In genomic region chr9:120826266-120826665, GRCm38 (mm10) we compare ENCODE assay signal across 15 mouse cellular contexts.
A peak's percentile ranks its signal among the peaks of the same experiment; 100 is the strongest.
DNase-seq lines count a peak whose midpoint lies in the region; ATAC-seq and TF ChIP-seq lines count a peak whose summit lies in the region.
"Had no signal": no experiment of that assay in that cellular context is flagged by ENCODE, and none has a peak within 500 bp of the region (broad histone marks: within the 10 kb centered on the region; RNA-seq: fewer than 3 reads in every experiment).

No protein-coding gene starts in this region.

- intact Hi-C loops in gastrocnemius, postnatal 14 days (cut with DNase I; ENCODE audit: low total_unique reads), result no loop called here

- no peak for TF ChIP-seq POLR2A in kidney, adult 2 months (IDR thresholded peaks at IDR 0.05; ENCODE audit: low read depth, low read length)

- POLR2A ChIA-PET in Patski (lab: Charles Lee), result no interaction called here

- H3K4me3 ChIP-seq in kidney, postnatal 0 days (replicated peaks; ENCODE audit: low read depth, low read length), result no peak overlapping the region
- no peak overlapping the region for H3K4me3 ChIP-seq in kidney, adult 2 months (ENCODE audit: insufficient read depth, low read depth, low read length)
- no peak overlapping the region for H3K4me3 ChIP-seq in intestine, postnatal 0 days (ENCODE audit: low read depth, low read length)
- H3K4me3 ChIP-seq in stomach, embryonic 14.5 days (ENCODE audit: low read depth, low read length), result no peak overlapping the region
- H3K4me3 ChIP-seq: heart, embryonic 12.5 days; liver, embryonic 12.5 days had no signal

- TF ChIP-seq CTCF in kidney, postnatal 0 days (IDR thresholded peaks at IDR 0.05; ENCODE audit: low read depth), result no peak
- TF ChIP-seq CTCF in kidney, adult 2 months (conservative IDR thresholded peaks at IDR 0.05; ENCODE audit: insufficient read depth, insufficient read length, low read depth, low read length), result no peak
- TF ChIP-seq CTCF in Patski (IDR thresholded peaks at IDR 0.05), result no peak
- TF ChIP-seq CTCF in intestine, postnatal 0 days (IDR thresholded peaks at IDR 0.05; ENCODE audit: low read depth), result no peak

- CTCF ChIA-PET in Patski (lab: Charles Lee), result no interaction called here

- no peak for DNase-seq in kidney, postnatal 0 days (ENCODE audit: low spot score)
- no peak for DNase-seq in kidney, adult 2 months
- DNase-seq in Patski (ENCODE audit: low read depth, low spot score), result no peak
- no peak for DNase-seq in thymus, postnatal 14 days
- DNase-seq in gastrocnemius, postnatal 14 days, result no peak
- DNase-seq: cerebellum, adult 2 months; gastrocnemius, postnatal 25 days; thymus, adult 2 months had no signal

- H3K27ac ChIP-seq in kidney, postnatal 0 days, result 0 out of 2 replicates have a peak overlapping the region, but pooled peaks have one; percentile 42
- H3K27ac ChIP-seq in kidney, adult 2 months (ENCODE audit: insufficient read depth, low read depth, low read length), result no peak overlapping the region
- peak overlapping the region; percentile 76; the same call in 1 of the 2 replicates for H3K27ac ChIP-seq in intestine, postnatal 0 days (ENCODE audit: low read depth, low read length)
- no peak overlapping the region for H3K27ac ChIP-seq in stomach, embryonic 14.5 days (ENCODE audit: low read length)
- H3K27ac ChIP-seq: liver, embryonic 12.5 days had no signal

- no peaks in the 10 kb centered on the region for H3K4me1 ChIP-seq in kidney, postnatal 0 days (replicated peaks; ENCODE audit: insufficient read depth, low read length)
- H3K4me1 ChIP-seq in kidney, adult 2 months (ENCODE audit: control insufficient read depth, insufficient read depth, low read length), result peaks cover 5% of the 10 kb centered on the region; the same call in 1 of the 2 replicates
- peaks cover 5% of the 10 kb centered on the region; the same call in 1 of the 2 replicates for H3K4me1 ChIP-seq in intestine, postnatal 0 days (replicated peaks; ENCODE audit: control insufficient read depth, insufficient read depth, low read length)
- H3K4me1 ChIP-seq in stomach, embryonic 14.5 days (ENCODE audit: control insufficient read depth, insufficient read depth, low read length), result 0 out of 2 replicates have a peak, but pooled peaks cover 3% of the 10 kb centered on the region
- H3K4me1 ChIP-seq: liver, embryonic 12.5 days had no signal

- H3K4me2 ChIP-seq in kidney, postnatal 0 days (ENCODE audit: low read length), result no peak overlapping the region
- no peak overlapping the region for H3K4me2 ChIP-seq in intestine, postnatal 0 days (replicated peaks; ENCODE audit: low read depth)
- H3K4me2 ChIP-seq in stomach, embryonic 14.5 days (replicated peaks; ENCODE audit: low read depth, low read length), result no peak overlapping the region
- H3K4me2 ChIP-seq: heart, embryonic 12.5 days; liver, embryonic 12.5 days had no signal

- no peaks in the 10 kb centered on the region for H3K36me3 ChIP-seq in kidney, postnatal 0 days (ENCODE audit: insufficient read depth, low read length)
- H3K36me3 ChIP-seq in kidney, adult 2 months (ENCODE audit: control insufficient read depth, insufficient read depth, low read length), result no peaks in the 10 kb centered on the region
- no peaks in the 10 kb centered on the region for H3K36me3 ChIP-seq in intestine, postnatal 0 days (ENCODE audit: control insufficient read depth, insufficient read depth)
- H3K36me3 ChIP-seq in stomach, embryonic 14.5 days (ENCODE audit: control insufficient read depth, insufficient read depth, low read length), result no peaks in the 10 kb centered on the region
- H3K36me3 ChIP-seq: heart, embryonic 12.5 days; liver, embryonic 12.5 days had no signal

- no peaks in the 10 kb centered on the region for H3K27me3 ChIP-seq in kidney, postnatal 0 days (ENCODE audit: insufficient read depth, low read length)
- no peaks in the 10 kb centered on the region for H3K27me3 ChIP-seq in kidney, adult 2 months (replicated peaks; ENCODE audit: control insufficient read depth, insufficient read depth, low read length)
- no peaks in the 10 kb centered on the region for H3K27me3 ChIP-seq in Patski
- H3K27me3 ChIP-seq in intestine, postnatal 0 days (replicated peaks; ENCODE audit: control insufficient read depth, insufficient read depth, low read length), result no peaks in the 10 kb centered on the region
- H3K27me3 ChIP-seq in stomach, embryonic 14.5 days (ENCODE audit: control insufficient read depth, insufficient read depth, low read length), result no peaks in the 10 kb centered on the region
- H3K27me3 ChIP-seq: heart, embryonic 12.5 days; liver, embryonic 12.5 days had no signal

- no peak overlapping the region for H3K9ac ChIP-seq in kidney, postnatal 0 days (ENCODE audit: low read depth, low read length)
- H3K9ac ChIP-seq in intestine, postnatal 0 days (ENCODE audit: low read depth, low read length), result no peak overlapping the region
- no peak overlapping the region for H3K9ac ChIP-seq in stomach, embryonic 14.5 days (replicated peaks; ENCODE audit: low read depth, low read length)
- H3K9ac ChIP-seq: heart, embryonic 12.5 days; liver, embryonic 12.5 days had no signal

- WGBS in kidney, postnatal 0 days, result 17% methylated on average over 4 of the region's 4 CpGs
- 58% methylated on average over 4 of the region's 4 CpGs for WGBS in kidney, adult 2 months
- WGBS in intestine, postnatal 0 days, result 34% methylated on average over 4 of the region's 4 CpGs
- WGBS in stomach, embryonic 14.5 days, result 52% methylated on average over 4 of the region's 4 CpGs

- H3K9me3 ChIP-seq in kidney, postnatal 0 days (replicated peaks; ENCODE audit: low read length), result no peaks in the 10 kb centered on the region
- no peaks in the 10 kb centered on the region for H3K9me3 ChIP-seq in intestine, postnatal 0 days (ENCODE audit: control insufficient read depth)
- H3K9me3 ChIP-seq in stomach, embryonic 14.5 days (ENCODE audit: control insufficient read depth, low read depth, low read length), result no peaks in the 10 kb centered on the region
- H3K9me3 ChIP-seq: heart, embryonic 12.5 days; liver, embryonic 12.5 days had no signal

- in situ Hi-C loops in Patski (cut with MboI; ENCODE audit: low pct_unique_long_range_greater_than_20kb), result no loop called here

- ATAC-seq in kidney, postnatal 0 days (replicated peaks; ENCODE audit: low FRiP score, low read depth), result peak; percentile 36
- peak; percentile 37 for ATAC-seq in Patski
- ATAC-seq in intestine, postnatal 0 days, result peak; percentile 83
- ATAC-seq in stomach, embryonic 14.5 days (ENCODE audit: insufficient number of reproducible peaks, insufficient read depth, low FRiP score, low read depth), result peak; percentile 68; the same call in 1 of the 2 replicates
- ATAC-seq: CD4-positive, CD25-positive, alpha-beta regulatory T cell, adult 4 months; forebrain, embryonic 16.5 days; inflammation-experienced regulatory T-cells, adult 6 months; liver, embryonic 12.5 days had no signal

Comparison
In these comparisons a context has a peak if more than half of its experiments do, and no peak if none do; other contexts are left out.
1. H3K27ac ChIP-seq: peak in kidney, postnatal 0 days (single experiment) and intestine, postnatal 0 days (single experiment); none in kidney, adult 2 months (single experiment) and stomach, embryonic 14.5 days (single experiment).
2. Peak in every context shown above with its lines, with median percentiles within 50 percentile points of each other: ATAC-seq.